8 mouse cellular contexts compared by ENCODE assay signal in genomic region chr11:53469294-53469967, GRCm38 (mm10). TPM values are rescaled to one million over a fixed set of nuclear protein-coding genes. Genes with fewer than 3 reads are reported as not detected.
DNase-seq lines count a peak whose midpoint lies in the region; ATAC-seq and TF ChIP-seq lines count a peak whose summit lies in the region.

No protein-coding gene starts in this region.

- peak overlapping the region; percentile 97 for H3K27ac ChIP-seq in layer of hippocampus, adult 2 months
- peak overlapping the region; percentile 88 for H3K27ac ChIP-seq in cortical plate, adult 2 months (ENCODE audit: insufficient read depth, low read length)
- H3K27ac ChIP-seq in forebrain, embryonic 12.5 days: no peak overlapping the region
- H3K27ac ChIP-seq in midbrain, embryonic 10.5 days (replicated peaks): no peak overlapping the region

- DNase-seq in layer of hippocampus, adult 2 months (ENCODE audit: low spot score in 2 of 2): no peak
- no peak for DNase-seq in layer of hippocampus, postnatal 25 days (ENCODE audit: extremely low spot score in 1 of 2, low spot score in 1 of 2)
- DNase-seq in midbrain, embryonic 10.5 days (ENCODE audit: low spot score): no peak
- DNase-seq in adrenal gland, adult 2 months: no peak
- DNase-seq in urinary bladder, postnatal 4 days (ENCODE audit: low spot score in 2 of 2): no peak

- H3K4me1 ChIP-seq in cortical plate, adult 2 months (ENCODE audit: control insufficient read depth, insufficient read depth, low read length): peaks cover 8% of the 10 kb centered on the region
- peaks cover 30% of the 10 kb centered on the region for H3K4me1 ChIP-seq in forebrain, embryonic 12.5 days
- H3K4me1 ChIP-seq in midbrain, embryonic 10.5 days: peaks cover 27% of the 10 kb centered on the region

- H3K4me2 ChIP-seq in forebrain, embryonic 12.5 days: peak overlapping the region; percentile 57

- no peaks in the 10 kb centered on the region for H3K9me3 ChIP-seq in forebrain, embryonic 12.5 days
- H3K9me3 ChIP-seq in midbrain, embryonic 10.5 days (replicated peaks): peaks cover 6% of the 10 kb centered on the region; the same call in 1 of the 2 replicates

- no peak overlapping the region for H3K9ac ChIP-seq in forebrain, embryonic 12.5 days

- no peak for TF ChIP-seq CTCF in layer of hippocampus, adult 2 months (conservative IDR thresholded peaks at IDR 0.05)
- TF ChIP-seq CTCF in cortical plate, adult 2 months (IDR thresholded peaks at IDR 0.05; ENCODE audit: extremely low read depth, insufficient read depth, low read length): no peak

- TF ChIP-seq POLR2A in cortical plate, adult 2 months (IDR thresholded peaks at IDR 0.05; ENCODE audit: extremely low read depth, insufficient read depth, low read length): no peak

- no peak for ATAC-seq in forebrain, embryonic 12.5 days (ENCODE audit: low FRiP score)
- ATAC-seq in megakaryocyte-erythroid progenitor cell, adult 5-6 weeks (replicated peaks; ENCODE audit: low FRiP score, low TSS enrichment, poor library complexity, severe bottlenecking): no peak

- WGBS in forebrain, embryonic 12.5 days: 31% methylated on average over 16 of the region's 16 CpGs
- WGBS in midbrain, embryonic 10.5 days: 49% methylated on average over 16 of the region's 16 CpGs

- H3K36me3 ChIP-seq in forebrain, embryonic 12.5 days (replicated peaks): no peaks in the 10 kb centered on the region
- no peaks in the 10 kb centered on the region for H3K36me3 ChIP-seq in midbrain, embryonic 10.5 days

- H3K4me3 ChIP-seq in layer of hippocampus, adult 2 months: peak overlapping the region; percentile 44
- 0 out of 2 replicates have a peak overlapping the region, but pooled peaks have one; percentile 3 for H3K4me3 ChIP-seq in cortical plate, adult 2 months (ENCODE audit: insufficient read depth, low read length)
- no peak overlapping the region for H3K4me3 ChIP-seq in forebrain, embryonic 12.5 days (replicated peaks)
- H3K4me3 ChIP-seq in midbrain, embryonic 10.5 days: 0 out of 2 replicates have a peak overlapping the region, but pooled peaks have one; percentile 44

- H3K27me3 ChIP-seq in forebrain, embryonic 12.5 days: peaks cover 75% of the 10 kb centered on the region
- peaks cover 99% of the 10 kb centered on the region for H3K27me3 ChIP-seq in midbrain, embryonic 10.5 days (ENCODE audit: low read depth, poor library complexity, severe bottlenecking)

RNA-seq across cellular contexts. Expression of gene Gm9837, which starts 0.8 kb away (rescaled TPM):
- under 1 TPM in 1 of 2 experiments, not detected in 1; 0.52 TPM for total RNA-seq in layer of hippocampus, adult 2 months (2021)
- not detected for total RNA-seq in layer of hippocampus, postnatal 25 days (2021)
- not detected in 2 replicates for polyA plus RNA-seq in cortical plate, adult 2 months (2012; rRNA removed)
- not detected in 2 replicates for polyA plus RNA-seq in forebrain, embryonic 12.5 days (2016; fragmentation: Nextera tagmentation; extraction: Ambion mirVana)
- polyA plus RNA-seq in midbrain, embryonic 10.5 days (2016; fragmentation: Nextera tagmentation; extraction: Ambion mirVana): not detected in 2 replicates
- not detected for total RNA-seq in adrenal gland, adult 2 months (2021)
- not detected in 2 replicates for polyA plus RNA-seq in adrenal gland, adult 2 months (2012; rRNA removed)
- total RNA-seq in megakaryocyte-erythroid progenitor cell, adult 5-6 weeks (2014; fragmentation: Nextera tagmentation): not detected in 2 replicates
- total RNA-seq in megakaryocyte-erythroid progenitor cell, adult 5-6 weeks (2017): not detected in 2 replicates

RNA-seq across cellular contexts. Expression of gene Gm9945, which starts 10.5 kb away (rescaled TPM):
- 1 to 10 TPM; 2.5 to 3.4 TPM for total RNA-seq in layer of hippocampus, adult 2 months (2021)
- 1 to 10 TPM; 1.8 to 2.5 TPM for total RNA-seq in layer of hippocampus, postnatal 25 days (2021)
- polyA plus RNA-seq in cortical plate, adult 2 months (2012; rRNA removed): 0.48 and 0.81 TPM in 2 replicates
- polyA plus RNA-seq in forebrain, embryonic 12.5 days (2016; fragmentation: Nextera tagmentation; extraction: Ambion mirVana): 0.29 TPM in 1 of 2 replicates, not detected in the other
- polyA plus RNA-seq in midbrain, embryonic 10.5 days (2016; fragmentation: Nextera tagmentation; extraction: Ambion mirVana): not detected in 2 replicates
- total RNA-seq in adrenal gland, adult 2 months (2021): not detected
- not detected in 2 replicates for polyA plus RNA-seq in adrenal gland, adult 2 months (2012; rRNA removed)
- not detected in 2 replicates for total RNA-seq in megakaryocyte-erythroid progenitor cell, adult 5-6 weeks (2014; fragmentation: Nextera tagmentation)
- total RNA-seq in megakaryocyte-erythroid progenitor cell, adult 5-6 weeks (2017): not detected in 2 replicates

RNA-seq across cellular contexts. Expression of gene Sowaha, which starts 10.6 kb away (rescaled TPM):
- total RNA-seq in layer of hippocampus, adult 2 months (2021): 100 to 1,000 TPM; 137 to 142 TPM
- total RNA-seq in layer of hippocampus, postnatal 25 days (2021): 100 to 1,000 TPM; 125 to 132 TPM
- 54.0 and 56.1 TPM in 2 replicates for polyA plus RNA-seq in cortical plate, adult 2 months (2012; rRNA removed)
- polyA plus RNA-seq in forebrain, embryonic 12.5 days (2016; fragmentation: Nextera tagmentation; extraction: Ambion mirVana): 1.1 and 1.6 TPM in 2 replicates
- 0.19 and 0.26 TPM in 2 replicates for polyA plus RNA-seq in midbrain, embryonic 10.5 days (2016; fragmentation: Nextera tagmentation; extraction: Ambion mirVana)
- under 1 TPM; 0.29 to 0.45 TPM for total RNA-seq in adrenal gland, adult 2 months (2021)
- 0.47 and 0.72 TPM in 2 replicates for polyA plus RNA-seq in adrenal gland, adult 2 months (2012; rRNA removed)
- total RNA-seq in megakaryocyte-erythroid progenitor cell, adult 5-6 weeks (2014; fragmentation: Nextera tagmentation): 3.9 and 7.0 TPM in 2 replicates
- total RNA-seq in megakaryocyte-erythroid progenitor cell, adult 5-6 weeks (2017): 3.7 and 4.7 TPM in 2 replicates

RNA-seq across cellular contexts. Expression of gene Shroom1, which starts 12.4 kb away (rescaled TPM):
- total RNA-seq in layer of hippocampus, adult 2 months (2021): 1 to 10 TPM; 4.8 to 5.1 TPM
- 1 to 10 TPM; 3.8 to 4.1 TPM for total RNA-seq in layer of hippocampus, postnatal 25 days (2021)
- 6.5 and 6.8 TPM in 2 replicates for polyA plus RNA-seq in cortical plate, adult 2 months (2012; rRNA removed)
- 1.8 and 2.0 TPM in 2 replicates for polyA plus RNA-seq in forebrain, embryonic 12.5 days (2016; fragmentation: Nextera tagmentation; extraction: Ambion mirVana)
- 1.8 and 2.1 TPM in 2 replicates for polyA plus RNA-seq in midbrain, embryonic 10.5 days (2016; fragmentation: Nextera tagmentation; extraction: Ambion mirVana)
- total RNA-seq in adrenal gland, adult 2 months (2021): 1 to 10 TPM; 3.5 to 3.8 TPM
- polyA plus RNA-seq in adrenal gland, adult 2 months (2012; rRNA removed): 5.0 and 5.3 TPM in 2 replicates
- total RNA-seq in megakaryocyte-erythroid progenitor cell, adult 5-6 weeks (2014; fragmentation: Nextera tagmentation): not detected in 2 replicates
- not detected in 2 replicates for total RNA-seq in megakaryocyte-erythroid progenitor cell, adult 5-6 weeks (2017)

RNA-seq across cellular contexts. Expression of gene Gm10447, which starts 12.5 kb away (rescaled TPM):
- under 1 TPM; 0.20 to 0.26 TPM for total RNA-seq in layer of hippocampus, adult 2 months (2021)
- under 1 TPM; 0.12 to 0.26 TPM for total RNA-seq in layer of hippocampus, postnatal 25 days (2021)
- polyA plus RNA-seq in cortical plate, adult 2 months (2012; rRNA removed): 0.04 and 0.10 TPM in 2 replicates
- 0.13 and 0.14 TPM in 2 replicates for polyA plus RNA-seq in forebrain, embryonic 12.5 days (2016; fragmentation: Nextera tagmentation; extraction: Ambion mirVana)
- polyA plus RNA-seq in midbrain, embryonic 10.5 days (2016; fragmentation: Nextera tagmentation; extraction: Ambion mirVana): not detected in 2 replicates
- total RNA-seq in adrenal gland, adult 2 months (2021): not detected
- polyA plus RNA-seq in adrenal gland, adult 2 months (2012; rRNA removed): 0.08 TPM in 1 of 2 replicates, not detected in the other
- not detected in 2 replicates for total RNA-seq in megakaryocyte-erythroid progenitor cell, adult 5-6 weeks (2014; fragmentation: Nextera tagmentation)
- not detected in 2 replicates for total RNA-seq in megakaryocyte-erythroid progenitor cell, adult 5-6 weeks (2017)

Comparison
In these comparisons a context has a peak if more than half of its experiments do, and no peak if none do; other contexts are left out.
1. H3K27ac ChIP-seq: peak in layer of hippocampus, adult 2 months (single experiment) and cortical plate, adult 2 months (single experiment); none in forebrain, embryonic 12.5 days (single experiment) and midbrain, embryonic 10.5 days (single experiment).
2. RNA of gene Sowaha, which starts 10.6 kb away (total RNA-seq): 137 to 142 TPM in layer of hippocampus, adult 2 months and 125 to 132 TPM in layer of hippocampus, postnatal 25 days; 3.7 to 7.0 TPM in megakaryocyte-erythroid progenitor cell, adult 5-6 weeks and 0.29 to 0.45 TPM in adrenal gland, adult 2 months; every median in the first group is over 10 times any median in the second.